Mouse (Mus musculus) cerebellum, adult 2 months (tissue): ENCODE measurements around the gene Zxdc. TPM values are rescaled to one million over a fixed set of nuclear protein-coding genes. Genes with fewer than 3 reads are reported as not detected.

Experiments
- DNase-seq, 2 experiments: peaks; one replicate each; pipeline ENCODE4 v3.0.0; 2021
- H3K27ac ChIP-seq: fragments of 200-500 bp; 2 replicates; pipeline ENCODE4 v1.5.1; 2012; ENCODE audit warnings: low read length, control low read depth, inconsistent platforms; ENCODE audit not compliant: insufficient read depth
- H3K27me3 ChIP-seq: fragments of 200-500 bp; 2 replicates; pipeline ENCODE4 v1.6.1; 2012; ENCODE audit warnings: inconsistent platforms, mild to moderate bottlenecking, low read length, moderate library complexity; ENCODE audit not compliant: control insufficient read depth, insufficient read depth
- H3K4me1 ChIP-seq: fragments of 200-500 bp; 2 replicates; pipeline ENCODE4 v1.6.1; 2011; ENCODE audit warnings: low read length; ENCODE audit not compliant: control insufficient read depth, insufficient read depth
- H3K4me3 ChIP-seq: fragments of 200-500 bp; replicated peaks from 2 replicates; pipeline ENCODE3; 2011; ENCODE audit warnings: mild to moderate bottlenecking, low read depth, low read length, control low read depth; ENCODE audit not compliant: insufficient read depth
- CTCF ChIP-seq: fragments of 200-500 bp; IDR thresholded peaks from 2 replicates; pipeline ENCODE4 v1.5.1; 2011; ENCODE audit warnings: low read depth, mild to moderate bottlenecking, control low read depth, low read length, moderate library complexity, borderline replicate concordance; ENCODE audit not compliant: insufficient read depth
- POLR2A ChIP-seq: fragments of 200-500 bp; IDR thresholded peaks from 2 replicates; pipeline ENCODE4 v1.6.1; 2011; ENCODE audit warnings: low read length, control low read depth, borderline replicate concordance; ENCODE audit not compliant: insufficient read depth
- WGBS: fragments of 180-500 bp; shearing (Covaris S2); methylation state at CpG from one replicate; pipeline ENCODE4 v1.1.7; 2018; 5-methylcytosine and 5-hydroxymethylcytosine counted together
- polyA plus RNA-seq: library from polyadenylated mRNA; depleted of rRNA; stranded (reverse); fragments of >200 nt; gene quantifications from 2 replicates; pipeline ENCODE4 v1.2.3, GENCODE M21; 2012

Gene Zxdc
- polyA plus RNA-seq, 1 experiment = 20.3 TPM

DNA sequence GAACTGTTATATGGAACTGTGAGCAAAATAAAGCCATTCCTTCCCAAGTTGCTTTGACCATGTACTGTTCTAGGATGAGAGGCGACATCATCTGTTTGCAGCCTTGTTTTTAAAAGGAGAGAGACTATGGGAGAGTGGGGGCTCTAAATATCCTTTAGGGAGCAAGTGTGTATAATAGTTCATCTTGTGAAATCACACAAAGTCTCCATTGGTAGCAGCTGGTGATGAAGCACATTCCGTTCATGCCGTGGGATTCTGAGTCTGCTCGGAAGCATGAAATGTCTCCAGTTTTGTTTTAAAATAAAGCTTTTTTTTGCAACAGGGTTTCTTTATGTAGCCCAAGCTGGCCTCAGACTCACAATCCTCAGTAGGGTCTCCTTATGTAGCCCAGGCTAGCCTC is 56.7 kb downstream of the Zxdc start:
- WGBS = 93% methylated on average over 4 of the region's 4 CpGs
- H3K27me3 ChIP-seq = no peaks in the 10 kb centered on the region
- H3K4me1 ChIP-seq = no peaks in the 10 kb centered on the region
- DNase-seq = no peak
- TF ChIP-seq CTCF = no peak
- no peak for TF ChIP-seq POLR2A
- H3K27ac ChIP-seq = no peak overlapping the region
- no peak overlapping the region for H3K4me3 ChIP-seq

DNA sequence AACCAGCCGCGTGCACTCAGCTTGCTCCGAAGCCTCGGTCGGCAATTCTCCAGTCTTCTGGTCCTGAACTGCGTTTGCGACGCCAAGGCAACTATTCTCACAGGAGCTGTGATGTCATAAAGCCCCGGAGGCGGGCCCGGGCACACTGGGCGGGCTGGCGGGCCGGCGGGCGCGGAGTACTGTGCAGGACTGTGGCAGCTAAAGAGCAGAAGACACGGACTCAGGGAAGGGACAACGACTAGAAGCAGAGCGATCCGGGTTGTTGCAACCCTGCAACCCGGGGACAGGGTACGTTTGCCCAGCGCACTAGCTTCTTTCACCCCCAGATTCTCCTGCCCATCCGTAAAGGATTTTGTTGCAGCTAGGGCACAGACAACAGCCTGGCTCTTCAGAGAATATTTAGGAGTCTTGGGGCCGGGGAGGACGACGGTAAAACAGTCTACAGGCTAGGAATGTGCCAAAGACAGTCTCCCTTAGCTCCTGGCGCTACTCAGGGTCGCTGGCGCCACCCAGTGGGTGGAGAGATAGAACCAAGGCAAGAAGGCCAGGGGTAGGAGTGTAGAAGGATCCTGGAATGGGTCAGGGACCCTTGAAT is 59.2 kb downstream of the Zxdc start, which contains the start of gene Cfap100:
TSS of gene Cfap100 (minus strand) at position 418 of the 595 bp plus-strand sequence.
- peak; percentile 69 to 75 for DNase-seq
- Histone ChIP-seq H3K27ac (no peak within 1 kb of the TSS), H3K4me1 (no peaks in the 10 kb centered on the region), H3K4me3 (peak within 1 kb of the TSS; percentile 59), H3K27me3 (no peaks in the 10 kb centered on the region)
- WGBS = 1% methylated on average over 31 of the region's 31 CpGs
- TF ChIP-seq POLR2A (no peak), CTCF (peak; percentile 69)

DNA sequence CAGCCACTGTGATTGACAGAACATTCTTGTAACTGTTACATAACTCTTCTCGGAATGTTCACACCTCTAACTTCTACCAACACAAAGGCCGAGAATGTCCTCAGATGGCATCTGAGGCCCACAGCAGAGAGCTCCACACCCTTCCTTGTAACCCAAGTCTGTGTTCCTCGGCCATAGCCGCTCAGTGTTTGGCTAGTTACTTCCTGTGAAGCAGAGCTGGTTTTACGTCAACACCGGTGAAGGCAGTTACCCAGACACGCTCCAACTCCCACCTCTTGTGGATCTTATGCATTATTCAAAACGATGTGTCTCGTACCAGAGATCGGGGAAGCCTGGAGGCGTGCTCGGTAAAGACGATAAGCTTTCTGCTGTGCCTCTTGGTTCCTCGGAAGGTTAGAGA is 60.6 kb downstream of the Zxdc start:
- Histone ChIP-seq H3K27me3 (no peaks in the 10 kb centered on the region), H3K4me3 (no peak overlapping the region), H3K27ac (no peak overlapping the region), H3K4me1 (no peaks in the 10 kb centered on the region)
- 85% methylated on average over 14 of the region's 14 CpGs for WGBS
- DNase-seq = no peak
- TF ChIP-seq CTCF (no peak), POLR2A (no peak)

DNA sequence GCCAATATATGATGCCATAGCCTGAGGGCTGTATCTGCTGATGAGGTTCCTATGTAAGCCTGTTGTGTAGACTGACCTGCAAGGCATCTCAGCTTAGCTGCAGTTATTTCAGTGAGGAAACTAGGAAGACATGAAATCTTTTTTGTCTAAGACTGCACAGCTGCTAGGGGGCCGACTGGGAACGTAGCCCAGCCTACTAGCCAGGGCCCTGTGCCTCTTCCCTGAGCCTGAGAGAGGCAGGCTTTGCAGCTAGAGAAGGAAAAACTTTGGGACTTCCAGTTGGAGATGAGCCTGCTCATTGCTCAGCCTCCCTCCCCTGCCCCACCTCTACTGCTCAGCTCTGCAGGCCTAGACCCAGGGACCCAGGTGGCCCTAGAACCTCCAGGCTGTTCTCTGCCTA is 62.2 kb downstream of the Zxdc start:
- 45% methylated on average over 2 of the region's 2 CpGs for WGBS
- Histone ChIP-seq H3K27ac (no peak overlapping the region), H3K27me3 (no peaks in the 10 kb centered on the region), H3K4me3 (no peak overlapping the region), H3K4me1 (no peaks in the 10 kb centered on the region)
- no peak for DNase-seq
- TF ChIP-seq POLR2A (no peak), CTCF (no peak)

DNA sequence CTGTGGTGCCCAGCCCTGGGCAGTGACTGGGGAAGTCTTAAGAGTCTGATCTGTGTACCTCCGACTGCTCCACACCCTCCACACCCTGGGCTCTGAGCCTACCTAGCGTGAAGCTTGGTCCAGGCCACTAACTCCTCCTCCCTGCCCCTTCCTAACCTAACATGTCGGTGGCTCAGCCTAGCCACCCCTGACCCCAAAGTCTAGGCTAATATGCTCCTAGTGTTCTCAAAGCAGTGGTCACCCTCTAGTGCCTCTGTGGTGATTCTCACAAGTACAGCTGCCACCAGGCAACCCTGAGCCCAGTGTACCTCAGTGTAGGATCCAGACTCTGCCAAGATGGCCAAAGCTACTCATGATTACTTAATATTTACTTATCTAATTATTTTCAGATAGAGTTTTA is 65.4 kb downstream of the Zxdc start:
- no peaks in the 10 kb centered on the region for H3K4me1 ChIP-seq
- H3K27ac ChIP-seq = no peak overlapping the region
- 73% methylated on average over 3 of the region's 3 CpGs for WGBS
- no peaks in the 10 kb centered on the region for H3K27me3 ChIP-seq
- DNase-seq = no peak
- no peak for TF ChIP-seq CTCF
- no peak for TF ChIP-seq POLR2A
- H3K4me3 ChIP-seq = no peak overlapping the region

DNA sequence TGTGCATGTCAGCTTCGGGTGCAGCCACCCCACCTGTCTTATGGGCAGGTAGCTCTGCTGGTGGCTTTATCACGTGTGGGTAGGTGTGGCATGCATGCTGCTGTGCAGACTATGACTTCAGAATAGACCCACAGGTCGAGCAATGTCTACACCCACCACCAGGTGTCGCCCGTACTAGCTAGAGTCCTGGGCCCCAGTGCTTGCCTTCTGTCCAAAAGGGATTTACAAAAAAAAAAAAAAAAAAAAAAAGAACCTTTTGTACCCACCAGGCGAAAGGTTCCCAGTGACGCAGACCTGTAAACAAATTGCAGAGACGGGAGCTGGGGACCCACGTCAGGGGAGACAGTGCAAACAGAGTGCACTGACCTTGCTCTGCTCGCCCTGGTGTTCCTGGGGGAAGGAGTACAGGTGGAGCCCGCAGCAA is 65.9 kb downstream of the Zxdc start:
- TF ChIP-seq CTCF = peak; percentile 86
- no peak for TF ChIP-seq POLR2A
- 15% methylated on average over 11 of the region's 11 CpGs for WGBS

DNA sequence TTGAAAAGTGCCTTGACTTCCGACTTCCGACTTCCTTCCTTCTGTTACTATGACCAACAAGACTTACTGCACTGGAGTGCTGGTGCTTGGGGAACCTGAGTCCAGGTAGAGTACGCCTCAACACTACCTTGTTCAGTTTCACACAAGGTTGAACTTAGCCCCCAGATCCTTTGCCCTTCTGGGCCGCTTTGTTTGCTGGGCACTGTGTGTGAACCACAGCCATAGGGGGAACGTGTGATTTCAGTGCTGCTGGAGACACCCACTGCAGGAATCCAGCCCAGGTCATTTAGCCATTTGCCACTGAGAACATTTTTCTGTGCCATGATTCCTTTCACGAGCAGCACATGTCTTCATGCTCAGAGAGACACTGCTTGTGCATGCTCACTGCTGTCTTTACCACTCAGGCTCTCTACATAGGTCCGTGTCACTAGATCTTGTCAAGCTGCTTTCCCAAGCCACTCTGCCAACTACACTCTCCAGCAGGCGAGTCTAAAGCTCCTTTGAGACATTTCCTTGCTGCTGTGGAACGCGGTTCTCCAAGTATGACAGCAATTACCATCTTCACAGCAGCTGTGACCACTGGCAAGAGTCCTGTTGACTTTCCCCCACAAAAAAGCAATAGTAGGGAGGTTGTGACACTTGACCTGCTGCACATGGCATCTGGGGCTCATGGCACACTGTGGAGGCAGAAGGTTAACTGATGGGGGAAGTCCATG is 67.1 kb downstream of the Zxdc start:
- H3K27me3 ChIP-seq = no peaks in the 10 kb centered on the region
- DNase-seq = no peak
- no peak for TF ChIP-seq CTCF
- TF ChIP-seq POLR2A = no peak
- H3K27ac ChIP-seq = no peak overlapping the region
- H3K4me3 ChIP-seq = no peak overlapping the region
- 58% methylated on average over 10 of the region's 10 CpGs for WGBS
- H3K4me1 ChIP-seq = no peaks in the 10 kb centered on the region

More for the DNA sequence above, 65.9 kb downstream of the Zxdc start:
- Histone ChIP-seq H3K27ac (no peak overlapping the region), H3K4me1 (no peaks in the 10 kb centered on the region), H3K27me3 (no peaks in the 10 kb centered on the region), H3K4me3 (no peak overlapping the region)
- DNase-seq = peak; percentile 80 to 88

DNA sequence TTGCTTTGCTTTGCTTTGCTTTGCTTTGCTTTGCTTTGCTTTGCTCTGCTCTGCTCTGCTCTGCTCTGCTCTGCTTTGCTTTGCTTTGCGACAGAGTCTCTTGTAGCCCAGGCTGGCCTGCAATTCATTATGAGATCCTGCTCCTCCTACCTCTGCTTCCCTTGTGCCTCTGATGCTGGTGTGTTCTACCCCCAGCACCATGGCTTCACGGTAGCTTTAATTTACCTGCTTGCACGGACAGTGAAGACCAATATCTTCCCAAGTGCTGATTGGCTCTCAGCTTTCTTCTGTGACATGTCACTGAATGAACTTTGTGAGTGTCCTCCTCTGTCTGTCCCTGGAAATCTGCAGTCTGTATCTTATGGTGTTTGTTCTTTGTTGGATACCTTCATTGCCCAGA is 67.7 kb downstream of the Zxdc start:
- H3K4me3 ChIP-seq = no peak overlapping the region
- 95% methylated on average over 3 of the region's 3 CpGs for WGBS
- H3K27me3 ChIP-seq = no peaks in the 10 kb centered on the region
- H3K4me1 ChIP-seq = no peaks in the 10 kb centered on the region
- TF ChIP-seq POLR2A (no peak), CTCF (no peak)
- H3K27ac ChIP-seq = no peak overlapping the region
- DNase-seq = no peak
